Mouse (Mus musculus) urinary bladder, postnatal 14 days (tissue): Measurements from ENCODE around the gene Scn10a.

Experiments
- DNase-seq: peaks from one replicate; pipeline ENCODE4 v3.0.0; 2021; ENCODE audit warnings: low spot score

Scn10a gene

DNA sequence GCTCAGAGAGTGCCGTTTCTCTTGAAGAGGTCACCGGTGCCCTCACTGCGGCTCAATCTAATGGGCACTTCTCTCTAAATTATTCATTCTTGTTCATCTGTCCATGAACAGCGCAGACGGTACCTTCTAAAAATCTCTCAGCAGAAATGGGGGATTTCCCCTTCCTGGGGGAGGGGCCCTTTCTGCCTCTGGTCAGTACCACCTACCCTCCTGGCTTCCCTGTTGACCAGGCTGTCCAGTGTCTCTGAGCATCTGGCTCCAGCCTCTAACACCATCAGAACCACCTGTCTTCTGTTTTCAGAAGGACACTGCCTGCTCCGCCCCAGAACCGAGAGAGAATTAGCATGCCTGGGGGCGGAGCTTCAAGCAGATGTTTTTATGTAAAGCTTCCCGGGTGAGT is 143.4 kb downstream of the Scn10a start:
- no peak for DNase-seq

DNA sequence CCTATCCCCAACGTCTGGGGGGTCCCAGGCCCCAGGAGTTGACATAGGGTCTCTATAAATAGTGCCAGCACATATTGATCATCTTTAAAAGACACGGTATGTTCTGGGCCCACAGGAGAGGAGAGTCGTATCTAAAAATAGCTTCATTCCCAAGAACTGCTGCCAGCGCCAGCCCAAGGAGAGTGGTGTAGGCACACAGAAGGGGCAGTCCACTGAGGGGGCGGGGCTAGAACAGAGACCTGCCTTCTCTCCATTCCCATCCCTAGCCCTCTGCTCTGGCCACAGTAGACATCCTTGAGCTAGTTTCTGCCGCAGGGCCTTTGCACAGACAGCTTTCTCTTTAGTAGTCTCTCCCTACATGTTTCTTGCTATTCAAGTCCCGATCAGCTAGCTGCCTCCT is 144.8 kb downstream of the Scn10a start:
- DNase-seq: no peak

DNA sequence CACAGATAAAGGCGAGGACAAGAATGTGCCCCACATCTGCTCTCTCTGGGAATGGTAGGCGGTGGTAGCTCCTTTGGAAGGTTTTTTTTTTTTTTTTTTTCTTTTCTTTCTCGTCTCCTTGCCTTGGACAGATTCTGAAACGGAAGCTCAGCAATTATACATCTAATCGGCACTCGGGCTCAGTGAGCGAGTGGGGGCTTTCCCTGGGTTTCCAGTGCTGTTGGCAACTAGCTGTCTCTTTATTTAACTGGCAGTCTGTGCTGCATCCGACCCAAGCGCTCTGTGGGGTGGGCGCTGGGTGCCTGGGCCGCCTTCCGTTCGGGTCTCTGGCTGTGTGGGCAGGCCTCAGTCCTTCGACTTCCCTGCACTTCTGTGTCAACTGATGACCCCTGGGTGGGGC is 146.1 kb downstream of the Scn10a start:
- DNase-seq: no peak

DNA sequence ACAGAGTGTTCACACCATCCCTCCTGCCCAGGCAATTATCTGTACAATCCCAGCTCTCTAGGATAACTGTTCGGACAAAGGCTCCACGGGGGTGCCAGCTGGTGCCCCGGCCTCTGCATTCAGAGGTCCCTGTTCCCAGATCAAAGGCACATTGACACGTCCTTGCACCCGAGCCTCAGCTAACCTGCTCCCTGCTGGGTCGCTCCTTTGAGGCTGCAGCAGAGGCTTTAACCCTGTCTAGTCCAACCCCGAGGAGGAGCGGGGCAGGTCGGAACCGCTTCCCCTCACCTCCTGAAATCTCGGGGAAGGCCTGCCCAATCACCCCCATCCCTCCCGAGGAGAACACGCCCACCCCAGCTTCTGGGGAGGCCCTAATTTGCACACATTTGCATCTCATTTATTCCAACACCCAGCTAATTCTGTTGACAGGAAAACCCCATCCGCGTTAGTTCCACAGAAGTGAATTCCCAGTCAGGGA is 147.7 kb downstream of the Scn10a start:
- no peak for DNase-seq

DNA sequence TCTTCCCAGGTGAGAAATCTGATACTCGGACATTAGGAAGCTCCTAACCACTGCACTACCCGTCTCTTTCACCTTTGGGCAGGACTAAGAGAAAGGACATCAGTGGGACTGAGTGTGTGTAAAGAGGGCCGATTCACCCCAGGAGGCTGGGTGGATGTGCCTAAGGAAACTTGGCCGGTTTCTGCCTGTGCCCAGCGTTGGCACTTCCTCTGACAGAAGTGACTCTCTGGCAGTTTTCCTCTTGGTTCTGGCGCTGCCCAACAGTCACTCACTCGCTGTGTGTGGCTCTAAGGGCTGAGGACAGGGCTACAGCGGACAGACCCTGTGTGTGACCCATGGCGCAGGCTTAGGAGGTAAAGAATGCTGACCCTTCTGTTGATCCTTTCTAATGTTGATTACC is 148.5 kb downstream of the Scn10a start:
- no peak for DNase-seq

DNA sequence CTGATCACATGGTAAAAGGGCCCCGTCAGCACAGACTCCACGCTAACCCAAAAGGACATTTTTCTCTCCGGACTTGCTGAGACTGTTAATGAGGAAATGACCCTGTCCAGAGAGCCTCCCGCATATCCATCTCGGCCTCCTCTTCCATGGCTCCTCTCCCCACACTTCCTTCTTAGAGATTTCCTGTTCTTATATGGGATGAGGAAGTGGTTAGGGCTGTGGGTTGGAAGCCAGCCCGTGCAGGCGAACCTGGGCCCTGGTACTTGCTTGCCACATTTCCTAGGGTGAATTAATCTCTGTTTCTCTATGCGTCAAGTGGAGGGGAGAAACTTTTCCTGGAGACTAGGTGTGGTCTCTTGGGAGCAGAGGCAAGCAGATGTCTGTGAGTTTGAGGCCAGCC is 150.4 kb downstream of the Scn10a start:
- DNase-seq: no peak

DNA sequence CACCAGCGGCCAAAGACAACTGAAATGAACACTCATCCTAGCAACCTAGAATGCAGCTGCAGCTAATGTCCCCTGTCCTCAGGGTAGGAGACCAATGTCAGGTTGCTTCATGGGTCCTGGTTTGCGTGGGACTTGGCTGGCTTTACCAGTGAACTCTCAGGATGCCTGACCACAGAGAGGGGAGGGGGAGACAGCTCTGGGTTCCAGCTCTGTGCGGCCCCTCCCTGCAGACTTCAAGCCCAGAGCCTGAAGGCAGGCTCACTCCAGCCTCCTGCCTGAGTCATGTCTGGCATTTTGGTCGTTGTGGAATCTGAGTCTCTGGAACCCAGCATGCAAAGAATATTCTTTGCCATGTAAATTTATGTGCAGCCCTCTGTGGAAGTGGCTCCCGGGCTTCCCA is 151.3 kb downstream of the Scn10a start:
- no peak for DNase-seq

DNA sequence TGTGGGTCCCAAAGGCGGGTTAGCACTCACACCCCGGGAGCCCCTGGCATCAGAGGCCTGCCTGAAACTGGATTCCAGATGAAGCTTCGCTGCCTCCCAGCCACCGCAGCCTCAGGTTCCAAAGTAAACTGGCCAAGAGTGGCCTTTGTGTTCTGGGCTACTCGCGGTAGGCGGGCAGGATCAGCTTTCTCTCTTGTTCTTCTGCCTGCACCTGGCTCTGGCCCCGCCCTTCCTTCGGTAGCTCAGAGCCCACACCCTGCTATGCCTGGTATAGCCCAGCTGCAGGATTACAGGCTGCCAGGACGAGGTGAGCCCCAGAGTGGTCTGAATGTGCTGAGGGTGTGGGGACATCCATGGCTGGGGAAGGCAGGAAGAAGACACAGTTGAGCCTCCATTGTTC is 152.9 kb downstream of the Scn10a start:
- no peak for DNase-seq

DNA sequence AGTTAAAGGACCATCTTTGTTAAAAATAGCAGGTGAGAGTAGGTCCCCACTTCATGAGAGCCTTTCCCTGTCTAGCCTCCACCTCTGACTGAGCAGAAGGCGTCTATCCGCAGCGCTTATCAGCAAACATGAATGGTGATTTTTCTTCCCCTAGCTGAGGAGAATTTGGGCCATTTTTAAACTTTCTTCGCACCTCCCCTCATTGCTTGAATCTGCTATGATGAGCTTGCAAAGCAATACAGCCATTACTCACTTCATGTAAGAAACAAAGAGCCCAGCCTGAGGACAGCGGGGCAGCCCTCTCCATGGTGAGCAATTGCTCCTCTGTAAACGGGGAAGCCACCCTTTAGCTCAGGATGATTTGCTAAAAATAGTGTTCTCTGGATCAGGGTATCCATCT is 154.3 kb downstream of the Scn10a start:
- DNase-seq: no peak

DNA sequence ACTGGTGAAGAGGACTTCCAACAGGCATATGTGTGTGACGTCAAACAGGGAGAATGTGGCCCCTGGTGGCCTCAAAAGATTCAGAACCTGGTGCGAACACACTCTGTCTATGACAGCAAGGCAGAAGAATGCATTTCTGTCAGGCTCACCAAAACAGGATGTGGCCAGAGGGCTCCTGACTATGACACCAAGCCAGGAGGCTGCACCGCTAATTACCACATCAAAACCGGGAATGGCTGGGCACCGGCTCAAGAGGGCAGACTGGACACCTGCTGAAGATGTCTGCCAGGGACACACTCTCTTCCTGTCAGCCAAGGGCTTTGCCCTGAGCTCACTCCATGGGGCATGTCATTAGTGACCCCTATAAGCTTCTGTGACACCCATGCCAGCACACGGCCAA is 155.5 kb downstream of the Scn10a start:
- DNase-seq: no peak

DNA sequence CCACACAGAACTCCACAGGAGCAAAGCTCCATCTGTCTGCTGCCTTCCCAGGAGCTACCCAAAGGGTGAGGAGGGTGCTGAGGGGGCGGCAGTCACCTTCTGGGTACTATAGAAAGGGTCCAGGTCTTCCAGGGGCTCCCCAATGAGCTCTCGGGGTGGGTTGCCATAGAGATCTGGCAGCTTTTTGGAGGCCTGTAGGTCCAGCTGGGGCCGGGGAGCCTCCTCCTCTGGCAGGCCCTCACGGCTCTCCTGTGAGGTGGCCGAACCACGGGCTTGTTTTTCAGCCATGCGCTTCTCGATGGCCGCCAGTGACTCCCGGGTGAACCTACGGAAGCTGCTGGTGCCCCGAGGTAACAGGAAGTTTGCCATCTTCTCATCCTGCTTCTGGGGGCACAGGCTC is 156.9 kb downstream of the Scn10a start:
- DNase-seq: no peak

DNA sequence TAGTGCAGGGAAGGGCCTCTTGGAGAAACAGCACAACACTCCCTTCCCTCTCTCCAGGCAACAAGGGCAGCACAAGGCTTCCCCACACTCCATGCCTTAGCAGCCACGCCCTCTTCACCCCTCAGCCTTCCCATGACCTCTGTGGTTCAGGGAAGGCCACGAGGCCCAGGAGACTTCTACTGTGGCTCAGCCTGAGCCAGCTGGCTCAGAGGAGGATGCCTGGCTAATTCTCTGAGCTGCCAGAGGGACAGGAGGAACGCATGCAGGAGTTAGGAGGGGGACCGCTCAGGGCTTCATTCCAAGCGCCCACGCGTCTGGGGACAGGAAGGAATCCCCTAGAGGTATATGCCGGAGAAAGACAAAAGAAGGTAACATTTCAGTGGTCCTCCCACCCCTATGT is 157.4 kb downstream of the Scn10a start:
- no peak for DNase-seq

DNA sequence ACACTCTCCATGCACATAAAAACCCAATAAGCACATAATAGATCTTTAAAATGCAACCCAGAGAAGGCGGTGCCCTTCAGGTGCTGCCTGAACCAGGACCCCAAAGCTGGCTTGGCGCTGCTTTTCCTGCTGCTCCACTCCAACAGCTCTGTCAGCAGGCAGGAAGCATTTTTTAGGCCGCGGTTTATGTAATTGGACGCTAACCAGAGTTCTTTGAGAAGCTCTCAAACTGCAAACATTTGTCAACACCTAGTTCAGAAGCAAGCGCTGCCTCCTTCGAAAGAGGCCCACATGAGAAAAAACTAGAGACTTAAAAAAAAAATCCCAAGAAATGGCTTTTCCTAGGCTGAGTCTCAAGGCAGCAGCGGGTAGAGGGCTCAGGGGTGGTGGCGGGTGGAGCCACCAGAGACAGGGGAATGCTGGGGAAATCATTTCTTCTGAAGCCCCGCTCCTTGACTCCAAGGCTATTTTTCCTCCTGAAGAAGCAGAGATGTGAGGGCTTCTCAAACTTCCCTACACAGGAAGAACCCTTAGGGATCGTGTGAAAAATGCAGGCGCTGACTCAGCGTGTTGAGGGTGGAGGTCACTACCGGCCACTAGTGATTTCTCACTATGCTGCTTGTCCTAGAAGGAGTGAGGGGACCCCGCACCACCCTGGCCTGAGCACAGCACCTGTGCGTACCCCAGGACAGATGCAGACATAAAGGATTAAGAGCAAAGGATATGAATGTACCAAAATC is 159.4 kb downstream of the Scn10a start:
- no peak for DNase-seq
